Mouse (Mus musculus) lung, postnatal 0 days (tissue): ENCODE measurements at regions not wholly inside any gene's neighbourhood (a gene's known extent, or its start where the extent isn't known, plus 50 kb on each side); places are given as distances from the start of the nearest gene placed in this dataset.

Experiments used
- ATAC-seq: fragments of 200-750 bp; cut with Nextera tagmentation; 2 replicates; pipeline ENCODE4 v1.8.0; 2017; ENCODE audit warnings: moderate library complexity
- DNase-seq: peaks from one replicate; pipeline ENCODE4 v3.0.0-alpha.2; 2016; ENCODE audit warnings: low spot score
- H3K27ac ChIP-seq: fragments of 300-500 bp; sonication (generic); 2 replicates; pipeline ENCODE4 v1.5.1; 2014; ENCODE audit warnings: antibody characterized with exemption, mild to moderate bottlenecking, low read length, mixed read lengths
- H3K27me3 ChIP-seq: fragments of 300-500 bp; sonication (generic); replicated peaks from 2 replicates; pipeline ENCODE4 v1.6.1; 2014; ENCODE audit warnings: low read length, mixed read lengths; ENCODE audit not compliant: insufficient read depth
- H3K36me3 ChIP-seq: fragments of 300-500 bp; sonication (generic); 2 replicates; pipeline ENCODE4 v1.6.1; 2014; ENCODE audit warnings: low read length, mixed read lengths; ENCODE audit not compliant: insufficient read depth
- H3K4me1 ChIP-seq: fragments of 300-500 bp; sonication (generic); 2 replicates; pipeline ENCODE4 v1.6.1; 2014; ENCODE audit warnings: antibody characterized with exemption, low read depth, low read length, mixed read lengths; ENCODE audit not compliant: insufficient read depth
- H3K4me2 ChIP-seq: fragments of 300-500 bp; sonication (generic); replicated peaks from 2 replicates; pipeline ENCODE4 v1.6.1; 2014; ENCODE audit warnings: low read depth, mild to moderate bottlenecking, low read length, moderate library complexity, mixed read lengths
- H3K4me3 ChIP-seq: fragments of 300-500 bp; sonication (generic); 2 replicates; pipeline ENCODE4 v1.5.1; 2014; ENCODE audit warnings: low read depth, low read length
- H3K9ac ChIP-seq: fragments of 300-500 bp; sonication (generic); replicated peaks from 2 replicates; pipeline ENCODE4 v1.6.1; 2014; ENCODE audit warnings: low read depth, mild to moderate bottlenecking
- H3K9me3 ChIP-seq: fragments of 300-500 bp; sonication (generic); 2 replicates; pipeline ENCODE4 v1.6.1; 2016; ENCODE audit warnings: low read length, mixed read lengths
- CTCF ChIP-seq: IDR thresholded peaks from 2 replicates; pipeline ENCODE4 v1.5.1; 2016; ENCODE audit warnings: antibody characterized with exemption, mild to moderate bottlenecking
- EP300 ChIP-seq: IDR thresholded peaks from 2 replicates; pipeline ENCODE4 v1.6.1; 2016; ENCODE audit warnings: antibody characterized with exemption, mild to moderate bottlenecking, control low read depth
- WGBS: fragments of 180-500 bp; shearing (Covaris S2); extraction: QIAGEN DNeasy Blood & Tissue Kit; methylation state at CpG from one replicate; pipeline ENCODE4 v1.1.7; 2014; 5-methylcytosine and 5-hydroxymethylcytosine counted together

GRCm38 (mm10) chr1:42629465-42630261 is 65.9 kb upstream of the Pou3f3 start:
- Histone ChIP-seq H3K36me3 (no peaks in the 10 kb centered on the region), H3K4me2 (peak overlapping the region; percentile 22; the same call in 1 of the 2 replicates), H3K9ac (no peak overlapping the region), H3K4me3 (no peak overlapping the region), H3K9me3 (no peaks in the 10 kb centered on the region), H3K27ac (no peak overlapping the region), H3K4me1 (peaks cover 2% of the 10 kb centered on the region; the same call in 1 of the 2 replicates), H3K27me3 (no peaks in the 10 kb centered on the region)
- peak; percentile 41 for ATAC-seq
- 29% methylated on average over 14 of the region's 14 CpGs for WGBS
- peak; percentile 69 for DNase-seq
- TF ChIP-seq CTCF (no peak), EP300 (no peak)

GRCm38 (mm10) chr1:42632286-42632685 is 63.3 kb upstream of the Pou3f3 start:
- Histone ChIP-seq H3K27ac (no peak overlapping the region), H3K4me3 (no peak overlapping the region), H3K4me2 (no peak overlapping the region), H3K4me1 (peaks cover 2% of the 10 kb centered on the region; the same call in 1 of the 2 replicates), H3K27me3 (no peaks in the 10 kb centered on the region), H3K9ac (no peak overlapping the region), H3K36me3 (no peaks in the 10 kb centered on the region), H3K9me3 (no peaks in the 10 kb centered on the region)
- TF ChIP-seq EP300: no peak
- no peak for TF ChIP-seq CTCF
- no peak for ATAC-seq
- no peak for DNase-seq

- H3K4me3 ChIP-seq: no peak overlapping the region
- WGBS: 48% methylated on average over 5 of the region's 5 CpGs
- no peak overlapping the region for H3K4me2 ChIP-seq
- H3K4me1 ChIP-seq: no peaks in the 10 kb centered on the region
- no peak overlapping the region for H3K9ac ChIP-seq
- TF ChIP-seq CTCF (no peak), EP300 (no peak)
- H3K27me3 ChIP-seq: no peaks in the 10 kb centered on the region
- no peak for DNase-seq
- H3K36me3 ChIP-seq: no peaks in the 10 kb centered on the region
- no peaks in the 10 kb centered on the region for H3K9me3 ChIP-seq
- no peak for ATAC-seq
- H3K27ac ChIP-seq: no peak overlapping the region
Measured at GRCm38 (mm10) chr1:42636558-42636957, 59.0 kb upstream of the Pou3f3 start.
